Mouse (Mus musculus): Measurements from ENCODE around the gene Mstn.
A peak's percentile ranks its signal among the peaks of the same experiment; 100 is the strongest.

The Mstn gene

GRCm38 (mm10) chr1:53061340-53061739, at the start of gene Mstn:
Gene Mstn, plus strand, starts transcription at chr1:53061640.
- DNase-seq, result no peak

- no peak for DNase-seq
Measured at GRCm38 (mm10) chr1:53014716-53015115, 46.7 kb upstream of the Mstn start.

GRCm38 (mm10) chr1:53015606-53016005, 45.8 kb upstream of the Mstn start:
- DNase-seq, result no peak

- DNase-seq, result no peak
Measured at GRCm38 (mm10) chr1:53018746-53019505, 42.5 kb upstream of the Mstn start.

GRCm38 (mm10) chr1:53020079-53020478, 41.4 kb upstream of the Mstn start, which contains the start of gene 1700019D03Rik:
Gene 1700019D03Rik, minus strand, starts transcription at chr1:53020179.
- no peak for DNase-seq

GRCm38 (mm10) chr1:53032550-53032949, 28.9 kb upstream of the Mstn start:
- DNase-seq, result peak; percentile 66

GRCm38 (mm10) chr1:53037443-53037871, 24.0 kb upstream of the Mstn start:
- no peak for DNase-seq

- no peak for DNase-seq
Measured at GRCm38 (mm10) chr1:53049763-53050427, 11.5 kb upstream of the Mstn start.

- DNase-seq, result peak; percentile 71
Measured at GRCm38 (mm10) chr1:53053087-53054022, 8.1 kb upstream of the Mstn start.

GRCm38 (mm10) chr1:53059106-53059505, 2.3 kb upstream of the Mstn start:
- no peak for DNase-seq

GRCm38 (mm10) chr1:53060499-53060898, 941 bp upstream of the Mstn start:
- DNase-seq, result peak; percentile 22

- no peak for DNase-seq
Measured at GRCm38 (mm10) chr1:53061871-53062608, 600 bp downstream of the Mstn start.

- DNase-seq, result no peak
Measured at GRCm38 (mm10) chr1:53063921-53064320, 2.5 kb downstream of the Mstn start.

- DNase-seq, result no peak
Measured at GRCm38 (mm10) chr1:53069726-53070514, 8.5 kb downstream of the Mstn start.

GRCm38 (mm10) chr1:53070664-53071175, 9.3 kb downstream of the Mstn start:
- DNase-seq, result no peak

- no peak for DNase-seq
Measured at GRCm38 (mm10) chr1:53076656-53077055, 15.2 kb downstream of the Mstn start.

GRCm38 (mm10) chr1:53079876-53080275, 18.4 kb downstream of the Mstn start:
- DNase-seq, result no peak

- no peak for DNase-seq
Measured at GRCm38 (mm10) chr1:53080603-53081002, 19.2 kb downstream of the Mstn start.

GRCm38 (mm10) chr1:53085256-53085655, 23.8 kb downstream of the Mstn start:
- peak; percentile 26 for DNase-seq

GRCm38 (mm10) chr1:53085991-53086390, 24.6 kb downstream of the Mstn start:
- peak; percentile 41 for DNase-seq

GRCm38 (mm10) chr1:53093180-53093579, 31.7 kb downstream of the Mstn start:
- DNase-seq, result peak; percentile 8
